Mouse (Mus musculus) B cell, adult 2 months (primary cell): ENCODE data around the gene Fbxo48.

Experiments
- DNase-seq, 2 experiments: peaks; one replicate each; pipeline ENCODE4 v3.0.0; 2022

Gene Fbxo48

DNA sequence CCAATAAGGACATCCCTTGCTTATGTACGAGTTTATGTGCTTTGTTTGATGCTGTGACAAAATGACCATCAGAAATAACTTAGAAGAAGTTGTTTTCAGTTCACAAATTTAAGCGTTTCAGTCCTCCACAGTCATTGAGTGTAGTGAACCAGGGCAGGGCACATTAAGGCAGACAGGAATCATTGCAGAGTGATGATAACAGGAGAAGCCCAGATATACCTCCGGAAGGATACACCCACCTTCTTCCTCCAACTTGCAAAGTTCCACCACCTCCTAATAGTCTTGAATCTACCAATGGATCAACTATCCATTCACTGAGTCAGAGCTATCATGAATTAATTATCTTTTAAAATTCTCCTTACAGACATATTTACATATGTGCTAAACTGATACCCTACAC is 20.9 kb downstream of the Fbxo48 start:
- no peak for DNase-seq

- DNase-seq, result no peak
These were observed 21.9 kb downstream of the Fbxo48 start for GRCm38 (mm10) chr11:16973086-16973485.

DNA sequence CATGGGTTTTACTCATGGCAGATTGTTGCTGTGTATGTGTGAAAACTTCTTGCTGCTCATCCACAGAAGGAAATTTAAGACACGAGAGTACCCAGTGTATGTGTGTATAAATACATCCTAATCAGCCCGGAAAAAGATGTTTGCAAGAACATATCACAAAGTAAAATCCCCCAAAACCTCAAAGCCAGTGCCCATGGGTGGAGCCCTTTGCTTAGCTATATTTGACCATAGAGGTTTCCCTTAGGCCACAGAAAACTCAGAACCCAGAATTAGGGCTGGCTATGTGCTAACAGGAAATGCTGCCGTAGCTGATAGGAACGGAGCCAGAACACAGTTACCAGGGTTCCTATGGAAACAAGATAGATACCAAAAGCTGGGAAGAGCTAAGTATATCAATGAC is 25.8 kb downstream of the Fbxo48 start:
- peak in 1 of 2 experiments; percentile 16 for DNase-seq

GRCm38 (mm10) chr11:16977611-16978010 is 26.4 kb downstream of the Fbxo48 start:
- peak; percentile 25 to 46 for DNase-seq

- DNase-seq, result peak; percentile 58 to 62
These were observed 27.1 kb downstream of the Fbxo48 start for GRCm38 (mm10) chr11:16978161-16978707.

- no peak for DNase-seq
These were observed 35.5 kb downstream of the Fbxo48 start for GRCm38 (mm10) chr11:16986550-16987187.

- no peak for DNase-seq
These were observed 36.7 kb downstream of the Fbxo48 start for GRCm38 (mm10) chr11:16987745-16988328.

GRCm38 (mm10) chr11:16989885-16990284 is 38.7 kb downstream of the Fbxo48 start:
- DNase-seq, result no peak

- no peak for DNase-seq
These were observed 41.7 kb downstream of the Fbxo48 start for GRCm38 (mm10) chr11:16992880-16993279.

DNA sequence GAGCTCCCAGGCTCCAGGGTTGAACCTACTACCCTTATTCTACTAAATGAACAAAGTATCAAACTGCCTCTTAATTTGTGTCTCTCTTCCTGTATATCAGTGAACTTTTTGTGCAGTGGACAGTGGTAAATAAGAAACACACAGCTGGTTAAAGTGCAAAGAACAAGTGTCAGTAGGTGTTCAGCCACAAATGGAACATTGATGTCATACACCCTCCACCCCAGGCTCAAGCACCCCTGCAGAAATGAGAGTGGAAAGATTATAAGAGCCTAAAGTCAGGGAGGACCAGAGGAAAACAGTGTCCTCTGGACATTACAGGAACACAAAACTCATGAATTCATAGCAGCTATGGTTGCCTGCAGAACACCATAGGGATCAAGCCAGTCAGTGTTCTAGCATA is 45.6 kb downstream of the Fbxo48 start:
- DNase-seq, result no peak

- no peak for DNase-seq
These were observed 46.3 kb downstream of the Fbxo48 start for GRCm38 (mm10) chr11:16997465-16997864.

GRCm38 (mm10) chr11:16999387-16999786 is 48.2 kb downstream of the Fbxo48 start:
- DNase-seq, result no peak

GRCm38 (mm10) chr11:16999933-17000332 is 48.8 kb downstream of the Fbxo48 start:
- no peak for DNase-seq

GRCm38 (mm10) chr11:17000353-17001334 is 49.5 kb downstream of the Fbxo48 start:
- no peak for DNase-seq

DNA sequence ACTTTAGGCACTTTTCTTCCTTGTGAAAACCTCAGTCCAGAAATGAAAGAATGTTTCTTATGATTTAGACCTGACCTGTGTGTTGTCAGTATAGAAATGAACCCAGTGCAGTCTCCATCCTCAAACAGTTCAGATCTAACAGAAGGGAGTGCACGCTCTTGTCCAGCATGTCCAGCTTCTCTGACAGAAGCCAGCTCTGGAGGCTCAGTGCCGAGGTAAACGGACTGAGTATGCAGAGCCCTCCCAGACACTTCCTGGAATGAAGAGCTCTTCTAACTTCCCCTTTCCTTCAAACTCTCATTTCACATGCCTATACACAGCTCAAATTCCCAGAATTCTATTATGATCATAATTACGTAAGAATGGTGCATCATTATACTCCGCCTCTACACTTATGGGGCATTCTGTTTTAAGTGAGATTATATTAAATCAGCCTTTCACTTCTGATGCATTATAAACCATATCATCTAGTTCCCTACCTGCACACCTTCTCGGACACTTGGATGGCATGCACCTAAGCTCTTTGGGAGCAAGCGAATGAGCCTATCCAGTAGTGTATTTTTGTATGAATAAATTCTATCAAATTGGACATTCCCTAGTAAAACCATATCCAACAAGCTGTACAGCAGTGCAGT is 51.7 kb downstream of the Fbxo48 start:
- DNase-seq, result no peak

GRCm38 (mm10) chr11:17003757-17004156 is 52.6 kb downstream of the Fbxo48 start:
- no peak for DNase-seq
